8 mouse cellular contexts compared by ENCODE assay signal in genomic region chr4:45972951-45973350, GRCm38 (mm10). TPM values are rescaled to one million over a fixed set of nuclear protein-coding genes. Genes with fewer than 3 reads are reported as not detected.
DNase-seq lines count a peak whose midpoint lies in the region; ATAC-seq lines count a peak whose summit lies in the region.

No protein-coding gene starts in this region.

- peak overlapping the region; percentile 80 for H3K4me3 ChIP-seq in lung, embryonic 16.5 days (ENCODE audit: low read length)
- peak overlapping the region; percentile 88 for H3K4me3 ChIP-seq in embryonic facial prominence, embryonic 13.5 days
- peak overlapping the region; percentile 83 for H3K4me3 ChIP-seq in intestine, embryonic 15.5 days (replicated peaks)
- peak overlapping the region; percentile 77 for H3K4me3 ChIP-seq in neural tube, embryonic 12.5 days

- H3K4me2 ChIP-seq in lung, embryonic 16.5 days (ENCODE audit: low read depth, low read length) = peak overlapping the region; percentile 87
- peak overlapping the region; percentile 98 for H3K4me2 ChIP-seq in embryonic facial prominence, embryonic 13.5 days
- peak overlapping the region; percentile 83 for H3K4me2 ChIP-seq in intestine, embryonic 15.5 days (replicated peaks)
- H3K4me2 ChIP-seq in neural tube, embryonic 12.5 days (replicated peaks) = peak overlapping the region; percentile 92

- H3K27ac ChIP-seq in lung, embryonic 16.5 days (ENCODE audit: low read length) = no peak overlapping the region
- no peak overlapping the region for H3K27ac ChIP-seq in embryonic facial prominence, embryonic 13.5 days
- H3K27ac ChIP-seq in intestine, embryonic 15.5 days = no peak overlapping the region
- no peak overlapping the region for H3K27ac ChIP-seq in neural tube, embryonic 12.5 days

- H3K9me3 ChIP-seq in lung, embryonic 16.5 days (ENCODE audit: control insufficient read depth, low read length) = no peaks in the 10 kb centered on the region
- no peaks in the 10 kb centered on the region for H3K9me3 ChIP-seq in embryonic facial prominence, embryonic 13.5 days
- H3K9me3 ChIP-seq in intestine, embryonic 15.5 days = no peaks in the 10 kb centered on the region
- H3K9me3 ChIP-seq in neural tube, embryonic 12.5 days = no peaks in the 10 kb centered on the region

- peak overlapping the region; percentile 81 for H3K9ac ChIP-seq in lung, embryonic 16.5 days (ENCODE audit: low read length)
- peak overlapping the region; percentile 81 for H3K9ac ChIP-seq in embryonic facial prominence, embryonic 13.5 days
- peak overlapping the region; percentile 74 for H3K9ac ChIP-seq in intestine, embryonic 15.5 days
- peak overlapping the region; percentile 75; the same call in 1 of the 2 replicates for H3K9ac ChIP-seq in neural tube, embryonic 12.5 days

- ATAC-seq in lung, embryonic 16.5 days (ENCODE audit: low read depth) = no peak
- ATAC-seq in embryonic facial prominence, embryonic 13.5 days (ENCODE audit: insufficient number of reproducible peaks, insufficient read depth, low FRiP score, low TSS enrichment, low read depth) = no peak
- no peak for ATAC-seq in intestine, embryonic 15.5 days
- no peak for ATAC-seq in neural tube, embryonic 12.5 days (ENCODE audit: low FRiP score, low read depth)
- ATAC-seq in frontal cortex, adult (ENCODE audit: low TSS enrichment) = no peak; the same call in 1 of the 2 replicates

- no peaks in the 10 kb centered on the region for H3K27me3 ChIP-seq in lung, embryonic 16.5 days (ENCODE audit: control insufficient read depth, insufficient read depth, low read depth, low read length)
- H3K27me3 ChIP-seq in embryonic facial prominence, embryonic 13.5 days = peaks cover 53% of the 10 kb centered on the region
- H3K27me3 ChIP-seq in intestine, embryonic 15.5 days (replicated peaks) = no peaks in the 10 kb centered on the region
- 0 out of 2 replicates have a peak, but pooled peaks cover 5% of the 10 kb centered on the region for H3K27me3 ChIP-seq in neural tube, embryonic 12.5 days (replicated peaks)

- 31% methylated on average over 9 of the region's 9 CpGs for WGBS in lung, embryonic 16.5 days
- 23% methylated on average over 9 of the region's 9 CpGs for WGBS in embryonic facial prominence, embryonic 13.5 days
- WGBS in intestine, embryonic 15.5 days = 34% methylated on average over 9 of the region's 9 CpGs
- 33% methylated on average over 9 of the region's 9 CpGs for WGBS in neural tube, embryonic 12.5 days

- DNase-seq in lung, adult 18-20 months = no peak
- no peak for DNase-seq in spleen, postnatal 10 days (ENCODE audit: low spot score in 2 of 2)
- DNase-seq in embryo, embryonic 10 days (ENCODE audit: low spot score) = no peak

- H3K36me3 ChIP-seq in lung, embryonic 16.5 days (ENCODE audit: control insufficient read depth, insufficient read depth, low read length) = no peaks in the 10 kb centered on the region
- no peaks in the 10 kb centered on the region for H3K36me3 ChIP-seq in embryonic facial prominence, embryonic 13.5 days
- no peaks in the 10 kb centered on the region for H3K36me3 ChIP-seq in intestine, embryonic 15.5 days
- no peaks in the 10 kb centered on the region for H3K36me3 ChIP-seq in neural tube, embryonic 12.5 days

- H3K4me1 ChIP-seq in lung, embryonic 16.5 days (replicated peaks; ENCODE audit: control insufficient read depth, insufficient read depth, low read length) = peaks cover 7% of the 10 kb centered on the region
- peaks cover 11% of the 10 kb centered on the region; the same call in 1 of the 2 replicates for H3K4me1 ChIP-seq in embryonic facial prominence, embryonic 13.5 days
- 0 out of 2 replicates have a peak, but pooled peaks cover 5% of the 10 kb centered on the region for H3K4me1 ChIP-seq in intestine, embryonic 15.5 days (replicated peaks)
- H3K4me1 ChIP-seq in neural tube, embryonic 12.5 days = 0 out of 2 replicates have a peak, but pooled peaks cover 2% of the 10 kb centered on the region

RNA-seq across cellular contexts. Expression of gene Tdrd7, which starts 7.8 kb away (rescaled TPM):
- 18.8 and 21.5 TPM in 2 replicates for polyA plus RNA-seq in lung, embryonic 16.5 days (2015; fragmentation: Nextera tagmentation; extraction: Ambion mirVana)
- polyA plus RNA-seq in embryonic facial prominence, embryonic 13.5 days (2015; fragmentation: Nextera tagmentation; extraction: Ambion mirVana) = 8.8 and 9.4 TPM in 2 replicates
- polyA plus RNA-seq in intestine, embryonic 15.5 days (2015; fragmentation: Nextera tagmentation; extraction: Ambion mirVana) = 27.1 and 29.0 TPM in 2 replicates
- polyA plus RNA-seq in neural tube, embryonic 12.5 days (2016; fragmentation: Nextera tagmentation; extraction: Ambion mirVana) = 18.6 and 19.6 TPM in 2 replicates
